Mouse (Mus musculus) 3134 (cell line): ENCODE results near the gene Etv2.

Experiments used
- DNase-seq: peaks from one replicate; pipeline ENCODE4 v3.0.0-alpha.2; 2011; ENCODE audit warnings: low spot score; ENCODE audit not compliant: insufficient read length; ENCODE audit errors: extremely low read depth

Gene Etv2

DNA sequence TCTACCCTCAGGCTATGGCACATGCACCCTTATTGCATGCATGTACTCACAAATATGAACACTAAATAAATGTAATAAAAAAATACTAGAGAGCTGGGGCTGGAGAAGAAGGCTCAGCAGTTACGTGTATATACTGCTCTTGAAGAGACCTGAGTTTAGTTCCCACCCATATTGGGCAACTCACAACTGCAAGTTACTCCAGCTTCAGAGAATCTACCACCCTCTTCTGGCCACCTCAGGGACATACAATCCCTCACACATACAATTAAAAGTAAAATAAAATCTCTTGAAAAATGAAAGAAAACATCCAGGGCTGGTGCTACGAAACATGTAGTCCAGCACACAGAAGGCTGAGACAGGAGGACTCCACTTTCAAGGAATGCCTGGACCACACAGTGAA is 21.2 kb downstream of the Etv2 start:
- no peak for DNase-seq

- no peak for DNase-seq
These were observed 22.0 kb downstream of the Etv2 start for GRCm38 (mm10) chr7:30613529-30614112.

DNA sequence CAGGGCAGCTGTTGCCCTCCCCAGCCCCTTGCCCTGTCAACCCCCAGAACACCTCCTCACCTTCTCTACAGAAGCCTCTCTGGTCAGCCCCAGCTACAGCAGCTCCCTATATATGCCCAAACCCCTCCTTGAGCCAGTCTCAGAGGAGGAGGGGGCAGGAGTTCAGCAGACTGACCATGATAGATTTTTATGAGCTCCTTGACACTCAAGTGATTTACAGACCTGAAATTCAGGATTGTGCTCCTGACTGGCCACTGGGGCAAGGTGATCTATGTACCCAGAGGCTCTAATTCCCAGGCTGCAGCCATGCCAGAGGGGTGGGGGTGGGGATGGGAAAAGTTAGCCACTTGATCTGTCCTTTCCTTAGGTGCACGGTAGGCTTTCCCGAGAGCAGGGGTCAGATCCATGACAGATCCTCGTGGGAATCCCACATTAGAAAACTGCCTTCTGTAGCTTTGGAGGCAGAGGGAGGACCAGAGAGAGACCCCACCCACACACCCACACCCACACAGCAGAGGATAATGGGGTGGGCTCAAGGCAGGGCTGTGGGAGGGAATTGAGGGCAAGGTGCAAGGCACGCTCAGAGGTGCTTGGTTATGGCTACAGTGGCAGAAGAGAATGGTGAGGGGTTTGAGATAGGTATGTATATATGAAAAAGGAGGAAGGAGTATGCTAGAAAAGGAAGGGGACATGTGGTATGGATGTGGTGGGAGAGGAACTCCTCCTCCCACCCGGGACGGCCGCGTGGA is 22.8 kb downstream of the Etv2 start, which contains the start of gene Upk1a:
TSS of gene Upk1a (minus strand) at position 194 of the 749 bp plus-strand sequence.
- no peak for DNase-seq

- no peak for DNase-seq
These were observed 25.6 kb downstream of the Etv2 start for GRCm38 (mm10) chr7:30610043-30610442.

DNA sequence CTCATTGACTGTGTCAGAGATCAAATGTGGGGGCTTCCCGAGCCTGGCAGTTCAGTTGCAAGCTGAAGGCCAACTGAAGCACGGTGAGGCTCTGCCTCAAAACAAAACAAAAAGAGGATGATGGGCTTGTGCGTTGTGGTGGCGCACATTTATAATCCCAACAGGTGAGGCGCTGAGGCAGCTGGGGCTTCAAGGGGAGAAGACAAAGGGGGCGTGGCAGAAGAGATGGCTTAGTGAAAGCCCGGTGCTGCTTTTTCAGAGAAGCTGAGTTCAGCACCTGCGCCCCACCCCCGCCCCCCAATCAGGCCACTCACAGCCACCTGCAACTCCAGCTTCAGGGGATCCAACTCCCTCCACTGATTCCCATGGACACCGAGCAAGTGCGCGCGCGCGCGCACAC is 27.2 kb downstream of the Etv2 start:
- no peak for DNase-seq

GRCm38 (mm10) chr7:30607706-30608309 is 27.8 kb downstream of the Etv2 start:
- DNase-seq: no peak

DNA sequence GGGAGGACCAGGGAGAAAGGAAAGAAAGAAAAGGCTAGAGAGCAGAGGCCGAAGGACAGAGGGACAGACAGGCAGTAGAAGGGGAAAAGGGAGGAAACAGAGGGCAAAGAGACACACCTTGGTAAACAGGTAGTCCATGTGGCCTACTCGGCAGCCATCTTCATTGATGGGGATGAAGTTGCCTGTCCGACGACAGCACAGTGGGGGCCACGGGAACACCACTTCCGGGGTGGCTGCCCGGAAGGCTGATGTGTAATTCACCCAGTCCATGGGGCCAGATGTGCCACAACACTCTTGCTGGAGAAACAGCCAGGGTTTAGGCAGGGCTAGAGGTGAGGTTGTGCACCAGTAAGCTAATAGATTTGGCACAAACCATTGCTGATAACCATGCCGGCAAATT is 30.7 kb downstream of the Etv2 start:
- DNase-seq: no peak

- DNase-seq: no peak
These were observed 31.2 kb downstream of the Etv2 start for GRCm38 (mm10) chr7:30604424-30604823.

DNA sequence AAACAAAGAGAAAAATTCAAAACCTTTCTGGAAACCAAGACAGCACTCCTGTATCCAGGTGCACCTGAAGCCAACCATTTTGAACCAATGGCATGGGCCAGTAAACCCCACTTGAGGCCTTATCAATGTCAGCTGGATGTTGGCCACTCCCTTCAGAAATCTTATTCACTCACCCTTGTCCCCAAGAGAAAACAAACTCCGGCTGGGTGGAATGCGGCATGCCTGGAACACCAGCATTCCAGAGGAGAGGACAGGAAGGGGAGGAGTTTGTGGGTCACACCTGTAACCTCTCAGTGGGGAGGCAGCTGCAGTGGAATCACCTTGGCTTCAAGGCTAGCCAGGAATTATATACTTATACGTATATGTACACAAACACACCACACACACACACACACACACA is 33.1 kb downstream of the Etv2 start:
- DNase-seq: no peak

- no peak for DNase-seq
These were observed 35.0 kb downstream of the Etv2 start for GRCm38 (mm10) chr7:30600651-30601050.

DNA sequence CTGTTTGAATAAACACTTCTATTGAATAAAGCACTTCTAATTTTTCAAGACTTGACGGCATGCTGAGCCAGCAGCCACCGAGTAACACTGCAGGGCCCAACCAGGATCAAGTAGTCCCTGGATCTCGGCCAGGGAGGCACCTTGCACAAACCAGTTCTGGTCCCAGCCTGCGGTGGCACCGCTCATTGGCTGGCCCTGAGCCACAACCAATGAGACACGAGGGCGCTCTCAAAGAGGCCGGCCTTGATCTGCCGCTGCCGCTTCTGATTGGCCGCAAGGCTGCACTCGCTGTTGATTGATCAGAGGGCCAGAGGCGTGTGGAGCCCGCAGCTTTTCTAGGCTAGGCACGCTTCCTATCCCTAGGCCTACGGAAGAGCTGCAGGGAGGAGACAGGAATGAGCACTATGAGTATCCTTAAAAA is 35.7 kb downstream of the Etv2 start:
- no peak for DNase-seq

DNA sequence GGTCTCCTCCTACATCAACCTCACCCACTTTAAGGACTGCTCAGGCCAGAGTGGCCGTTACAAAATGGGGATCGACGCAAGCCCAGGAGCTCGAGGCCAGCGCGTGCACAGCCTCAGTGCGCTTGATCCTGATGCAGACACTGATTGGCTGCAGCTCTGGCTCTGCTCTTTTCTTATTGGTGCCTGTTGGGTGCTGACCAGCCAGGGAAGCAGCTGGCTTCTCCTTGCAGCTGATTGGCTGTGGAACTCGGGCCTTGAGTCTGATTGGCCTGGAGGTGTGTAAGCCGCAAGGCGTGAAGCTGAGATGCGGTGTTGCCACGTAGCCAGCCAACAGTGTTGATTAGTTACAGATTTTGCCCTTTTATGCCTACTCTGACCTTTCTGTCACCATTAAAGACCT is 36.9 kb downstream of the Etv2 start, which contains the start of gene Zbtb32:
TSS of gene Zbtb32 (minus strand) at position 124 of the 400 bp plus-strand sequence.
- DNase-seq: no peak

GRCm38 (mm10) chr7:30596811-30597210 is 38.8 kb downstream of the Etv2 start:
- no peak for DNase-seq

- DNase-seq: no peak
These were observed 39.6 kb downstream of the Etv2 start for GRCm38 (mm10) chr7:30596093-30596492.

DNA sequence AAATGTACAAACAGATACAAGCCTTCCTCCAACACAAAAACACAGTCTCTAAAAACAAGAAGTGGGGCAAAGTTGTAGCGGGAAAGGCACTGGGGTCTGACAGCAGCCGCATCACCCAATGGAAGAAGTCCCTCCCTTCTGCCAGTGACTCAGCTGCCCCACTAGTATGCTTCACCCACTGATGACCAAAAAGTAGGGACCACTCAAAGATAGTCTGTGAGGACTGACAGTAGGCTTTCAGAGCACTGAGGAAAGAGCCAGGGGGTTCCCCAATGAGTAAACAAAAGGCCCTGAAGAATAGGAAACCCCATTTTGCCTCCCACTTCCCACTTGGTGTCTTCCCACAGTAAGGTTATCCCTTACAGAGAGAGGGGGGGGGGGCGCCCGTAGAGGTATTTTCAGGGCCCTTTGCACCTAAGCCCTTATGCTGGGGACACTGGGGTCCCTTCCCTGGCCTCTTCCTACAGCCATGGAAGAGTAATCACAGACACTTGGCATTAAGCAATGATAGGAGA is 41.1 kb downstream of the Etv2 start:
- DNase-seq: no peak

- DNase-seq: no peak
These were observed 41.8 kb downstream of the Etv2 start for GRCm38 (mm10) chr7:30593579-30594509.

DNA sequence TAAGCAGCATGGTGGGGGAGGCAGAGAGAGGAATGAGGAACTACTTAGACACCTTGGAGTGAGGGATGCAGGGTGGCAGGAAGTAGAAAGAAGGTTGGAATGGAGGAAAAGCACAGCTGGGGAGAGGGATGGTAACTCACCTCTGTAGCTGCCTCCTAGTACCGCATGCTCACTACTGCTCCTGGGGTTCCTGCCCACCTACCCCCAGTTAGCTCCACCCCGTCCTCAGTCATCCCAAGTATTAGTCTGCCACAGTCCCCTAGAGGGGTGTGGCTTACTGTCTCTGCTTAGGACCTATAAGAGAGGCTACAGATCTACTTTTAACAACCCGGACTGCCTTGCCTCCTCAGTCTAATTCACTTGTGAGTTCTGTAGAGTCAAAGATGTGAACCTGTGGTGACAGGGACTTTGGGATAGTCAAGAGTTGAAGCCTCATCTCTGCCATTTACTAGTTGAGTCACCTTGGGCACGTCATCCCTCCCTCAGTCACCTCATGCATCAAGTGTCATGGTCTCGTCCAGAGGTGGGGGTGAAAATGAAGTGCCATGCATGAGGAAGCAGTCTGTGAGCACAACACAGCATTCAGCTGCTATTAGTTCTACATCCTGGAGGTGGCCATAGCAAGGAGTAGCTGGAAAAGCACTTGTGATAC is 42.8 kb downstream of the Etv2 start:
- no peak for DNase-seq

- DNase-seq: no peak
These were observed 44.1 kb downstream of the Etv2 start for GRCm38 (mm10) chr7:30591605-30591951.

- no peak for DNase-seq
These were observed 44.6 kb downstream of the Etv2 start for GRCm38 (mm10) chr7:30590927-30591604.
